Mouse (Mus musculus): ENCODE data around the gene Cdc42ep4. TPM values are rescaled to one million over a fixed set of nuclear protein-coding genes. Genes with fewer than 3 reads are reported as not detected.

Gene Cdc42ep4
- total and polyA plus RNA-seq, 2 experiments from 2014 or later = 75.4 to 102 TPM

GRCm38 (mm10) chr11:113777878-113778464, 26.3 kb upstream of the Cdc42ep4 start:
- Histone ChIP-seq H3K4me3 (ENCODE audit: low read depth, low read length) (no peak overlapping the region), H3K27me3 (ENCODE audit: insufficient read depth, low read length) (no peaks in the 10 kb centered on the region), H3K4me1 (ENCODE audit: insufficient read depth) (peaks cover 7% of the 10 kb centered on the region; the same call in 1 of the 2 replicates), H3K9ac (0 out of 2 replicates have a peak overlapping the region, but pooled peaks have one; percentile 22), H3K27ac (ENCODE audit: low read depth, low read length) (no peak overlapping the region), H3K9me3 (ENCODE audit: low read length) (no peaks in the 10 kb centered on the region), H3K36me3 (ENCODE audit: insufficient read depth) (no peaks in the 10 kb centered on the region), H3K4me2 (ENCODE audit: low read depth) (no peak overlapping the region)
- no peak for TF ChIP-seq CTCF (IDR thresholded peaks at IDR 0.05; ENCODE audit: low read depth)
- no peak for DNase-seq
- WGBS = 86% methylated on average over 8 of the region's 8 CpGs
- ATAC-seq = no peak

- no peak for DNase-seq
- H3K9me3 ChIP-seq (ENCODE audit: low read length) = no peaks in the 10 kb centered on the region
- no peak for TF ChIP-seq CTCF (IDR thresholded peaks at IDR 0.05; ENCODE audit: low read depth)
- no peak overlapping the region for H3K4me2 ChIP-seq (ENCODE audit: low read depth)
- H3K36me3 ChIP-seq (ENCODE audit: insufficient read depth) = no peaks in the 10 kb centered on the region
- WGBS = 66% methylated on average over 14 of the region's 14 CpGs
- H3K27ac ChIP-seq (ENCODE audit: low read depth, low read length) = no peak overlapping the region
- peaks cover under 1% of the 10 kb centered on the region; the same call in 1 of the 2 replicates for H3K4me1 ChIP-seq (ENCODE audit: insufficient read depth)
- no peaks in the 10 kb centered on the region for H3K27me3 ChIP-seq (ENCODE audit: insufficient read depth, low read length)
- ATAC-seq = no peak
- H3K4me3 ChIP-seq (ENCODE audit: low read depth, low read length) = no peak overlapping the region
- no peak overlapping the region for H3K9ac ChIP-seq
Measured at GRCm38 (mm10) chr11:113776851-113777511, 25.3 kb upstream of the Cdc42ep4 start.

GRCm38 (mm10) chr11:113774773-113775172, 23.1 kb upstream of the Cdc42ep4 start:
- H3K9me3 ChIP-seq (ENCODE audit: low read length) = no peaks in the 10 kb centered on the region
- peak; percentile 45; the same call in 1 of the 2 replicates for ATAC-seq
- H3K4me1 ChIP-seq (ENCODE audit: insufficient read depth) = no peaks in the 10 kb centered on the region; the same call in 1 of the 2 replicates
- peak; percentile 54 for DNase-seq
- WGBS = 48% methylated on average over 3 of the region's 3 CpGs
- no peak overlapping the region for H3K9ac ChIP-seq
- no peak overlapping the region for H3K4me3 ChIP-seq (ENCODE audit: low read depth, low read length)
- no peaks in the 10 kb centered on the region for H3K27me3 ChIP-seq (ENCODE audit: insufficient read depth, low read length)
- TF ChIP-seq CTCF (IDR thresholded peaks at IDR 0.05; ENCODE audit: low read depth) = no peak
- no peak overlapping the region for H3K27ac ChIP-seq (ENCODE audit: low read depth, low read length)
- H3K4me2 ChIP-seq (ENCODE audit: low read depth) = no peak overlapping the region
- no peaks in the 10 kb centered on the region for H3K36me3 ChIP-seq (ENCODE audit: insufficient read depth)

DNA sequence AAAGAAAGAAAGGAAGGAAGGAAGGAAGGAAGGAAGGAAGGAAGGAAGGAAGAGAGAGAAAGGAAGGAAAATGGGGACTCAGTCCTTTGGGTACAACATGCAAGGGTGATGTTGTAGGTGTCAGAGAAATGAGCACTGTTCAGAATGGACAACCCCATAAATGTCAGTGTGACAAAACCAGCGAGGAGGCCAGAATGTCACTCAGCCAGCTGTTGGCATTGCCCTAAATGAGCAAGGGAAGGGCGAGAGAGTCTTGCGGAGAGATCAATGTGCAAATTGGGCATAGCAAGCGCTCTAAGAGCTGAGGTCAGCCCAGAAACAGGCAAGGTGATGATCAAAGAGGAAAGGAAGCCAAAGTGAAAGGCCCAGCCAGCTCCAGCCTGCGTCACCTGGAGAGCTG, 21.5 kb upstream of the Cdc42ep4 start:
- Histone ChIP-seq H3K9ac (no peak overlapping the region), H3K27ac (ENCODE audit: low read depth, low read length) (no peak overlapping the region), H3K4me1 (ENCODE audit: insufficient read depth) (0 out of 2 replicates have a peak, but pooled peaks cover 2% of the 10 kb centered on the region), H3K27me3 (ENCODE audit: insufficient read depth, low read length) (no peaks in the 10 kb centered on the region), H3K4me3 (ENCODE audit: low read depth, low read length) (no peak overlapping the region), H3K9me3 (ENCODE audit: low read length) (no peaks in the 10 kb centered on the region), H3K36me3 (ENCODE audit: insufficient read depth) (no peaks in the 10 kb centered on the region), H3K4me2 (ENCODE audit: low read depth) (no peak overlapping the region)
- no peak for TF ChIP-seq CTCF (IDR thresholded peaks at IDR 0.05; ENCODE audit: low read depth)
- WGBS = 91% methylated on average over 5 of the region's 5 CpGs
- ATAC-seq (no peak), DNase-seq (no peak)

- H3K9ac ChIP-seq = no peak overlapping the region
- no peaks in the 10 kb centered on the region for H3K27me3 ChIP-seq (ENCODE audit: insufficient read depth, low read length)
- H3K36me3 ChIP-seq (ENCODE audit: insufficient read depth) = no peaks in the 10 kb centered on the region
- ATAC-seq = no peak
- H3K9me3 ChIP-seq (ENCODE audit: low read length) = no peaks in the 10 kb centered on the region
- no peak overlapping the region for H3K4me3 ChIP-seq (ENCODE audit: low read depth, low read length)
- 0 out of 2 replicates have a peak, but pooled peaks cover 12% of the 10 kb centered on the region for H3K4me1 ChIP-seq (ENCODE audit: insufficient read depth)
- H3K4me2 ChIP-seq (ENCODE audit: low read depth) = no peak overlapping the region
- no peak for TF ChIP-seq CTCF (IDR thresholded peaks at IDR 0.05; ENCODE audit: low read depth)
- no peak for DNase-seq
- no peak overlapping the region for H3K27ac ChIP-seq (ENCODE audit: low read depth, low read length)
- 66% methylated on average over 13 of the region's 13 CpGs for WGBS
Measured at GRCm38 (mm10) chr11:113771187-113771586, 19.5 kb upstream of the Cdc42ep4 start.

DNA sequence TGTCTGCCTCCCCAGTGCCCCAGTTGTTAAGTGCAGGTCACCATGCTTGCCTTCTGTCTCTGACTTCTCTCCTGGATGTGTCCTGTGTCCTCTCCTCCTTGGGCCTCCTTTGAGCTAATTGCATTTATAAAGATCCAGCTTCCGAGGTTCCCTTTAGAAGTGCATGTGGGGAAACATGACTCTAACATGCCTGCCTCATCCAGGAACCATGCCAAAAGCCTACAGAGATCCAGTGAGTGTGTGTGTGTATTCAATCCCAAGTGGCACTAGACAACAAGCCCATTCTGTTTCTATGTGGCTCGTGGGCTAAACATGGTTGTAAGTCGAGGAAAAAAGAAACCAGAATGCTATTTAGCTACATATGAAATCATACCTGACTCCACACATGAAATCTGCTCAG, 16.7 kb upstream of the Cdc42ep4 start:
- ATAC-seq = no peak
- Histone ChIP-seq H3K9ac (no peak overlapping the region), H3K27me3 (ENCODE audit: insufficient read depth, low read length) (no peaks in the 10 kb centered on the region), H3K27ac (ENCODE audit: low read depth, low read length) (no peak overlapping the region), H3K4me3 (ENCODE audit: low read depth, low read length) (no peak overlapping the region), H3K36me3 (ENCODE audit: insufficient read depth) (no peaks in the 10 kb centered on the region), H3K4me1 (ENCODE audit: insufficient read depth) (0 out of 2 replicates have a peak, but pooled peaks cover 12% of the 10 kb centered on the region), H3K9me3 (ENCODE audit: low read length) (no peaks in the 10 kb centered on the region), H3K4me2 (ENCODE audit: low read depth) (no peak overlapping the region)
- peak; percentile 53 for DNase-seq
- TF ChIP-seq CTCF (IDR thresholded peaks at IDR 0.05; ENCODE audit: low read depth) = no peak
- WGBS = 44% methylated on average over 3 of the region's 3 CpGs

DNA sequence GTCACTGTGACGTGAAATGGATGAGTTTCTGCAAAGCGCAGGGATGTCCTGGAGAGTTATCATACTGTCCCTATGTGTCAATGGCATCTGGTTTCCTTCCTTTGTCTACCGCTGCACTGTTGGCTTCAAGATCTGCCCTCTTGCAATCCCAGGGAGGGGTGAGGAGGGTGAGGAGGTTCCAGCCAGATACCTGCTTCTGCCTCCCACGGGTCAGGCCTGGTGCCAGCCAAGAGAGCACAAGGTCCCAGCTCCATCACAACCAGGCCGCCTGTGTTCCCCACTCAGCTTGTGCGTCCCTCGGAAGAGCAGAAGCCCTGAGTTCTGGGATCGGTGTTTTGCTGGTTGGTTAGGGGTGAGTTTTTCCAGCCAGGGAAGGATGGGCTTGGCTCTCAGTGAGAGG, 15.6 kb upstream of the Cdc42ep4 start:
- H3K27ac ChIP-seq (ENCODE audit: low read depth, low read length) = no peak overlapping the region
- peak; percentile 18; the same call in 1 of the 2 replicates for ATAC-seq
- H3K9me3 ChIP-seq (ENCODE audit: low read length) = no peaks in the 10 kb centered on the region
- no peaks in the 10 kb centered on the region for H3K27me3 ChIP-seq (ENCODE audit: insufficient read depth, low read length)
- no peak for DNase-seq
- 0 out of 2 replicates have a peak, but pooled peaks cover 12% of the 10 kb centered on the region for H3K4me1 ChIP-seq (ENCODE audit: insufficient read depth)
- TF ChIP-seq CTCF (IDR thresholded peaks at IDR 0.05; ENCODE audit: low read depth) = no peak
- H3K9ac ChIP-seq = no peak overlapping the region
- H3K36me3 ChIP-seq (ENCODE audit: insufficient read depth) = no peaks in the 10 kb centered on the region
- H3K4me2 ChIP-seq (ENCODE audit: low read depth) = no peak overlapping the region
- WGBS = 61% methylated on average over 8 of the region's 8 CpGs
- no peak overlapping the region for H3K4me3 ChIP-seq (ENCODE audit: low read depth, low read length)

Measured in forebrain, postnatal 0 days (tissue).